Mouse (Mus musculus): ENCODE results near the gene 1700010I14Rik.

DNA sequence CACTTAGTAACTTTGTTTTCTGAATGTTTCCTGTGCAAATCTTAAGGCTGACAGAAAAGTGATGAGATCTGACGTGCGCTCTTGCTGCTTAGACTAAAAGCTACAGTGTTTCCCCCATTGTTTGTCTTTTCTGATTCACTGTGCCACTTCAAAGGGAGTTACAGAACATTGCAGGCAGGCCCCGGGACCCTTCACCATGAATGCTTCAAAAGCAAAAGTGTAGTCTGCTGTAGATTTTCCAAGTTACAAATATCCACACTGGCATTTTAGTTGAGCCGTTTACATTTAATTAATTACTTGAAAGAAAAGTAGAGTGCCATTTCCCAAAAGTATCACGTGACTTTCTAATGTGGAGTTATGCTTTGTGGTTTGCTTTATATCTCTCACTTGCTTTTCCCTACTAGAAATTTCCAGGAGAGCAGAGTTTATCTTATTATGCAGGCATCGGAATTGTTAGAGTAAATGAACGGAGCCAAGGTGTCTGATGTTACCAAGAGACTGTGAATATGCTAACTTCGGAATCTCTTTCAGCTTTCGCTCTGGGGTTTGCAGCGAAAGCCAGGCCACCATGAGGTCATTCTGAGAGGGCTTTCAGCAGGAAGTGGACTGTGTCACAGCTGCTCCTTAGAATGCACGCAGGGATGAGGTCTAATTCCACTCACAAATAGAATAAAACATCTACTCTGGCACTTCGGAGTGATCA, 15.8 kb upstream of the 1700010I14Rik start:
- no peak for TF ChIP-seq CTCF (IDR thresholded peaks at IDR 0.05; ENCODE audit: borderline replicate concordance, insufficient read depth, low read length)
- TF ChIP-seq POLR2A (IDR thresholded peaks at IDR 0.05; ENCODE audit: low read depth, low read length), result no peak

Measured in embryonic fibroblast, embryonic 13.5 days (primary cell).